Mouse (Mus musculus) kidney, postnatal 0 days (tissue): ENCODE data around the gene Asic2. TPM values are rescaled to one million over a fixed set of nuclear protein-coding genes. Genes with fewer than 3 reads are reported as not detected.

Source experiments
- ATAC-seq: fragments of 200-750 bp; cut with Nextera tagmentation; replicated peaks from 2 replicates; pipeline ENCODE4 v1.8.0; 2017; ENCODE audit warnings: low read depth, moderate number of reproducible peaks, moderate TSS enrichment, moderate library complexity; ENCODE audit not compliant: low FRiP score
- DNase-seq: peaks from one replicate; pipeline ENCODE4 v3.0.0-alpha.2; 2016; ENCODE audit warnings: low spot score
- H3K27ac ChIP-seq: fragments of 300-500 bp; sonication (generic); 2 replicates; pipeline ENCODE4 v1.5.1; 2014; ENCODE audit warnings: mild to moderate bottlenecking
- H3K27me3 ChIP-seq: fragments of 300-500 bp; sonication (generic); 2 replicates; pipeline ENCODE4 v1.6.1; 2014; ENCODE audit warnings: low read length, mixed read lengths; ENCODE audit not compliant: insufficient read depth
- H3K36me3 ChIP-seq: fragments of 300-500 bp; sonication (generic); 2 replicates; pipeline ENCODE4 v1.6.1; 2014; ENCODE audit warnings: low read length, mixed read lengths; ENCODE audit not compliant: insufficient read depth
- H3K4me1 ChIP-seq: fragments of 300-500 bp; sonication (generic); replicated peaks from 2 replicates; pipeline ENCODE4 v1.6.1; 2014; ENCODE audit warnings: antibody characterized with exemption, low read length, mixed read lengths; ENCODE audit not compliant: insufficient read depth
- H3K4me2 ChIP-seq: fragments of 300-500 bp; sonication (generic); 2 replicates; pipeline ENCODE4 v1.6.1; 2014; ENCODE audit warnings: mild to moderate bottlenecking, low read length, moderate library complexity, mixed read lengths
- H3K4me3 ChIP-seq: fragments of 300-500 bp; sonication (generic); replicated peaks from 2 replicates; pipeline ENCODE4 v1.5.1; 2014; ENCODE audit warnings: low read depth, low read length
- H3K9ac ChIP-seq: fragments of 300-500 bp; sonication (generic); 2 replicates; pipeline ENCODE4 v1.6.1; 2014; ENCODE audit warnings: low read depth, low read length
- H3K9me3 ChIP-seq: fragments of 300-500 bp; sonication (generic); replicated peaks from 2 replicates; pipeline ENCODE4 v1.6.1; 2016; ENCODE audit warnings: low read length, inconsistent platforms, mixed read lengths
- CTCF ChIP-seq: IDR thresholded peaks from 2 replicates; pipeline ENCODE4 v1.5.1; 2016; ENCODE audit warnings: antibody characterized with exemption, low read depth, mild to moderate bottlenecking, moderate library complexity
- WGBS: fragments of 180-500 bp; shearing (Covaris S2); extraction: QIAGEN DNeasy Blood & Tissue Kit; methylation state at CpG from one replicate; pipeline ENCODE4 v1.1.7; 2014; 5-methylcytosine and 5-hydroxymethylcytosine counted together
- polyA plus RNA-seq: library from polyadenylated mRNA; unstranded; fragments of >200 nt; fragmentation: Nextera tagmentation; extraction: Ambion mirVana; gene quantifications from 2 replicates; pipeline ENCODE4 v1.2.1, GENCODE M21; 2015

The Asic2 gene
- polyA plus RNA-seq, 1 experiment from 2014 or later, result 2.6 TPM

DNA sequence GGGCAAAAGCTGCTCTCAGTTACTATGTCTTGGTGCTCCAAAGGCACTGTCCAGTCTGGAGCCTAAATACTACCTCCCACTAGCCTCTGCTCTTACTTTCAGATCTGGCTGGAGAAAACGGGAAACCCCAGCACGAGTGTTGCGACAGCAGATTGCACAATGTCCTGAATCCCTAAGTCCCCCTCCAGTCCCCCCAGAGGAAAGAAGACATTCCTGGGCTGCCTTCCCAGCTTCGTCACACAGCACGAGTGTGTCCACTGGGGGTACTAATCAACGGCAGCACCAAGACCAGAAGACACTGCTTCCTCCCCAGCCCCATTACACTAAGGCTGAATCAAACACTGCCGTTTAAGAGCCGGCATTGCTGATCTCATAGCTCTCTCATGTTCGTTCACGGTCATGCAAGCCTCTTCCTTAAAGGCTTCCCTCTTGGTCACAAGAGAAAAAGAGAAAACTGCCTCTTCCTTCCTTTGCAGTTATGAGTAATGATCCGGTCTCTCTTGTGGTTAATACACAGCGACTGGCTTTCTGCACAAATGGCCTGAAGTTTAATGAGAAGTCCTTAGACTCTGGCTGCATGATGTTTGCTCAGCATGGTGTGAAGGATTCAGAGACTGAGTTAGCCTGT, 38.7 kb upstream of the Asic2 start:
- Histone ChIP-seq H3K4me1 (no peaks in the 10 kb centered on the region), H3K4me2 (no peak overlapping the region), H3K27me3 (no peaks in the 10 kb centered on the region), H3K27ac (no peak overlapping the region), H3K9ac (no peak overlapping the region), H3K4me3 (no peak overlapping the region), H3K9me3 (no peaks in the 10 kb centered on the region), H3K36me3 (no peaks in the 10 kb centered on the region)
- WGBS, result 49% methylated on average over 12 of the region's 12 CpGs
- DNase-seq, result peak; percentile 73
- ATAC-seq, result no peak
- peak; percentile 5; the same call in 1 of the 2 replicates for TF ChIP-seq CTCF

DNA sequence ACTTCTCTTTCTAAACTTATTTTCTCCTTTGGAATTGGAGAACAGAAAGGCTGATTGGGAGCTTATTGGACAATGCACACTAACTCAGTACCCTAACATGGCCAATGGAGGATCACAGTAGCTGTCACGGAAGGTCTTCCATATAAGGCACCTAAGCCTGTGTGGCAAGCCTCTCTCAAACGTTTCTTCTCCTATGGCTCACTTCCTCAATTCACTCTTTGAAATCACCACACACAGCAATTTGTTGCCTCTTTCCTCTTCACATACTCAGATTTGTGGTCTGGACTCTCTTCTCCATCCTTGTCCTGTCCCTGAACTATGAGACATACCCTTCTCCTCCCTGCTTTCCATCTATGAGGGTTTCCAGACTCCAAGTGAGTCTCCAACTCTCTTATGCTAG, 36.6 kb upstream of the Asic2 start:
- WGBS, result 54% methylated on average over 2 of the region's 2 CpGs

DNA sequence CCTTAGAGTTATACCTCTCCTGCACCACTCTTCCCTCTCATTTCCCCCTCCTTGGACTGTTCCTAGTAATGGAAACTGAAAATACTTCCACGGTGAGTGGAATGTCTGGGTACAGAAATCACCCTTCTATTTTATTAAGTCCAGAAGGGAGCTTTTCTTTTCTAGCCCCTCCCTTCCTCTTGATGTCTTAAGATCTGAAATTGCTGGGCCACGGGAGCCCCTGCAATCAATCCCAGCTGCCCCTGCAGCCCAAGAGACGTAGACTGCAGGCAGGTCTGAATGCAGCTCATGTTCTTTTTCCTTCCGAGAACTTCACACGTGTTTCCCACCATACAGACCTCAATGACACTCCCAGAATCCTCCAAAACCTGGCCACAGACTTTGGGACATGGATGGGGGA, 32.3 kb upstream of the Asic2 start:
- Histone ChIP-seq H3K36me3 (no peaks in the 10 kb centered on the region), H3K4me2 (no peak overlapping the region), H3K27me3 (no peaks in the 10 kb centered on the region), H3K27ac (no peak overlapping the region), H3K9me3 (no peaks in the 10 kb centered on the region), H3K9ac (no peak overlapping the region), H3K4me1 (no peaks in the 10 kb centered on the region), H3K4me3 (no peak overlapping the region)
- no peak for ATAC-seq
- no peak for DNase-seq
- 48% methylated on average over 5 of the region's 5 CpGs for WGBS
- TF ChIP-seq CTCF, result no peak

More for the DNA sequence above, 36.6 kb upstream of the Asic2 start:
- H3K36me3 ChIP-seq, result no peaks in the 10 kb centered on the region
- ATAC-seq (no peak), DNase-seq (no peak)
- no peaks in the 10 kb centered on the region for H3K9me3 ChIP-seq
- no peaks in the 10 kb centered on the region for H3K27me3 ChIP-seq
- TF ChIP-seq CTCF, result no peak
- H3K27ac ChIP-seq, result no peak overlapping the region
- no peak overlapping the region for H3K9ac ChIP-seq
- H3K4me3 ChIP-seq, result no peak overlapping the region
- no peaks in the 10 kb centered on the region for H3K4me1 ChIP-seq
- no peak overlapping the region for H3K4me2 ChIP-seq

DNA sequence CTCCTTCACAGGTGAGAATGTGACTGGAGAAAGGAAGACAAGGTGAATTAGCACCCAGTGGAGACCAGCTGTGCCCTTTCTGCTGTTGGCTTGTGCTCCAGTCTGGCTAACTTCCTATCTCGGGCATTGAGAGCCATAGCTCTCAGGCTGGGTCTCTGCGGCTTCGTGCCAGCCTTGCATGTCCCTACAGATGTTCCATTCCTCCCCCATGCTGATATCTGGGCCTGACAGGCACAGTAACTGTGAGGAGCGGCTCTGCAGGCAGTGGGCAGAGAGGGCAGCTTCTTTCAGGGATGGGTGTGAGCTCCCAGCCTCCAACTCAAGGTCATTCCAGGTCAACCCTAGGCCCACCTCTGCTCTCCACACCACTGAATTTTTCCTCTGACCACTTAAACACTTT, 31.2 kb upstream of the Asic2 start:
- Histone ChIP-seq H3K9me3 (no peaks in the 10 kb centered on the region), H3K36me3 (no peaks in the 10 kb centered on the region), H3K27me3 (no peaks in the 10 kb centered on the region), H3K9ac (no peak overlapping the region), H3K4me3 (no peak overlapping the region), H3K27ac (no peak overlapping the region), H3K4me2 (no peak overlapping the region), H3K4me1 (no peaks in the 10 kb centered on the region)
- DNase-seq (no peak), ATAC-seq (no peak)
- WGBS, result 76% methylated on average over 4 of the region's 4 CpGs
- TF ChIP-seq CTCF, result no peak

DNA sequence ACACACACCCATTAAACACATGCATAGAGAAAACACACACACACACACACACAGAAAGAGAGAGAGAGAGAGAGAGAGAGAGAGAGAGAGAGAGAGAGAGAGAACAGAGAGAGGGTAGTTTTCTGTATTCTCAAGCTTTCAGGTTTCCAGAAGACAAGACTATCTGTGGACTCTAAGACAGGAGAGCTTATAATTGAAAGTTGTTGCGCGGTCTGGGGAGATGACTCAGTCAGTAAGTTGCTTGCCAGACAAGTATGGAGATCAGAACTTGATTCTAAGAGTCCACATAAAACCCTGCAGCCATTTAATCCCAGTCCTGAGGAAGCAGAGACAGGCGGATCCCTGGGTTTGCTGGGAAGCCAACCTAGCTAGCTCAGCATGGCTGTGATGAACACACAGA, 30.4 kb upstream of the Asic2 start:
- WGBS, result 82% methylated on average over 3 of the region's 3 CpGs
- no peak for TF ChIP-seq CTCF
- H3K9me3 ChIP-seq, result no peaks in the 10 kb centered on the region

DNA sequence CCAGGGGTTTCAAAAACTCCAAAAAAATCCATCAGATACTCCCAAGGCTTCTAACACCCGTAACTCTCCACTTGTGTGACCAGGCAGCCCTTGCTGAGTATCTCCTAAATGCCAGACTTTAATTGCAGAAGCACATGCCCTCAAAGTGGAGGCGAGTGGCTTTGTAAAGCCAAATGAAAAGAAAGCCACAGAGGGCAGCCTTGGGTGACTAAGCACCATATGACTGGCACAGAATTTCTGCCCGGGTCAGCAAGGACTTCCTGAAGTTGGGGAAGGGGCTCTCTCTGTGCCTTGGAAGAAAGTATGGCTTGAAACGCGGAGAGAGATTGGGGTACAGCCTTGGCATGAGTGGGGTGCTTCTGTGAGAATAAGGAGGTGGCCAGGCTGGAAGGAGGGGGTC, 28.8 kb upstream of the Asic2 start:
- Histone ChIP-seq H3K4me1 (no peaks in the 10 kb centered on the region), H3K36me3 (no peaks in the 10 kb centered on the region), H3K4me3 (no peak overlapping the region), H3K27me3 (no peaks in the 10 kb centered on the region), H3K9me3 (no peaks in the 10 kb centered on the region), H3K4me2 (no peak overlapping the region), H3K27ac (no peak overlapping the region), H3K9ac (no peak overlapping the region)
- 83% methylated on average over 5 of the region's 5 CpGs for WGBS
- DNase-seq, result no peak
- TF ChIP-seq CTCF, result no peak
- no peak for ATAC-seq

More for the DNA sequence above, 30.4 kb upstream of the Asic2 start:
- DNase-seq (no peak), ATAC-seq (no peak)
- Histone ChIP-seq H3K36me3 (no peaks in the 10 kb centered on the region), H3K4me1 (no peaks in the 10 kb centered on the region), H3K9ac (no peak overlapping the region), H3K27ac (no peak overlapping the region), H3K4me2 (no peak overlapping the region), H3K4me3 (no peak overlapping the region), H3K27me3 (no peaks in the 10 kb centered on the region)
